Comparison of ENCODE assay signal across 23 mouse cellular contexts in genomic region chr3:65459702-65460101, GRCm38 (mm10).
DNase-seq lines count a peak whose midpoint lies in the region; ATAC-seq and TF ChIP-seq lines count a peak whose summit lies in the region.
"Had no signal": no experiment of that assay in that cellular context is flagged by ENCODE, and none has a peak within 500 bp of the region (broad histone marks: within the 10 kb centered on the region; RNA-seq: fewer than 3 reads in every experiment).

No protein-coding gene starts in this region.

- TF ChIP-seq CTCF in heart, adult 2 months (IDR thresholded peaks at IDR 0.05) = no peak
- TF ChIP-seq CTCF in thymus, adult 2 months (IDR thresholded peaks at IDR 0.05; ENCODE audit: borderline replicate concordance, control insufficient read depth, extremely low read depth, insufficient read depth, low read length, poor library complexity) = no peak

- no peaks in the 10 kb centered on the region for H3K9me3 ChIP-seq in heart, embryonic 10.5 days
- H3K9me3 ChIP-seq in lung, embryonic 16.5 days (ENCODE audit: control insufficient read depth, low read length) = no peaks in the 10 kb centered on the region
- H3K9me3 ChIP-seq in hindbrain, embryonic 15.5 days = no peaks in the 10 kb centered on the region
- H3K9me3 ChIP-seq: limb, embryonic 10.5 days; neural tube, embryonic 12.5 days; stomach, embryonic 15.5 days had no signal

- H3K79me2 ChIP-seq in heart, adult 2 months (replicated peaks; ENCODE audit: control insufficient read depth, insufficient read depth, low read length) = no peaks in the 10 kb centered on the region

- H3K27ac ChIP-seq in heart, embryonic 10.5 days = peak overlapping the region; percentile 22; the same call in 1 of the 2 replicates
- no peak overlapping the region for H3K27ac ChIP-seq in heart, adult 2 months
- no peak overlapping the region for H3K27ac ChIP-seq in lung, embryonic 16.5 days (ENCODE audit: low read length)
- no peak overlapping the region for H3K27ac ChIP-seq in hindbrain, embryonic 15.5 days (replicated peaks)
- no peak overlapping the region for H3K27ac ChIP-seq in thymus, adult 2 months (ENCODE audit: control insufficient read depth, insufficient read depth, low read length)
- H3K27ac ChIP-seq: limb, embryonic 10.5 days; neural tube, embryonic 12.5 days; stomach, embryonic 15.5 days had no signal

- H3K36me3 ChIP-seq in heart, embryonic 10.5 days = no peaks in the 10 kb centered on the region
- no peaks in the 10 kb centered on the region for H3K36me3 ChIP-seq in heart, adult 2 months (ENCODE audit: control insufficient read depth, insufficient read depth, low read length)
- H3K36me3 ChIP-seq in lung, embryonic 16.5 days (ENCODE audit: control insufficient read depth, insufficient read depth, low read length) = no peaks in the 10 kb centered on the region
- no peaks in the 10 kb centered on the region for H3K36me3 ChIP-seq in hindbrain, embryonic 15.5 days
- no peaks in the 10 kb centered on the region for H3K36me3 ChIP-seq in thymus, adult 2 months (ENCODE audit: control insufficient read depth, insufficient read depth, low read length)
- H3K36me3 ChIP-seq: limb, embryonic 10.5 days; neural tube, embryonic 12.5 days; stomach, embryonic 15.5 days had no signal

- no peak overlapping the region for H3K4me3 ChIP-seq in heart, embryonic 10.5 days
- H3K4me3 ChIP-seq in heart, adult 2 months = no peak overlapping the region
- H3K4me3 ChIP-seq in lung, embryonic 16.5 days (ENCODE audit: low read length) = no peak overlapping the region
- no peak overlapping the region for H3K4me3 ChIP-seq in hindbrain, embryonic 15.5 days
- no peak overlapping the region for H3K4me3 ChIP-seq in thymus, adult 2 months (ENCODE audit: control insufficient read depth, insufficient read depth, low read length)
- H3K4me3 ChIP-seq: limb, embryonic 10.5 days; neural tube, embryonic 12.5 days; stomach, embryonic 15.5 days had no signal

- intact Hi-C loops in heart, adult 2 months (cut with DNase I) = loop anchor here (10.0 kb wide), 1 partner anchor 405 kb away; no protein-coding TSS in a partner anchor

- 0 out of 2 replicates have a peak, but pooled peaks have one; percentile 12 for ATAC-seq in lung, embryonic 16.5 days (ENCODE audit: low read depth)
- ATAC-seq in hindbrain, embryonic 15.5 days (ENCODE audit: low FRiP score, low read depth) = peak; percentile 35; the same call in 1 of the 2 replicates

- TF ChIP-seq POLR2A in heart, adult 2 months (IDR thresholded peaks at IDR 0.05; ENCODE audit: insufficient read depth, low read depth, low read length) = no peak
- no peak for TF ChIP-seq POLR2A in thymus, adult 2 months (IDR thresholded peaks at IDR 0.05; ENCODE audit: control insufficient read depth, extremely low read depth, insufficient read depth, low read length, poor library complexity)

- WGBS in heart, embryonic 10.5 days = 73% methylated on average over 5 of the region's 5 CpGs
- WGBS in heart, adult 2 months = 70% methylated on average over 5 of the region's 5 CpGs
- 57% methylated on average over 5 of the region's 5 CpGs for WGBS in lung, embryonic 16.5 days
- WGBS in hindbrain, embryonic 15.5 days = 66% methylated on average over 5 of the region's 5 CpGs
- WGBS in thymus, adult 2 months = 82% methylated on average over 5 of the region's 5 CpGs

- H3K9ac ChIP-seq in heart, adult 2 months (ENCODE audit: low read depth, low read length) = no peak overlapping the region
- no peak overlapping the region for H3K9ac ChIP-seq in lung, embryonic 16.5 days (ENCODE audit: low read length)
- H3K9ac ChIP-seq in hindbrain, embryonic 15.5 days = no peak overlapping the region
- H3K9ac ChIP-seq: neural tube, embryonic 12.5 days; stomach, embryonic 15.5 days had no signal

- TF ChIP-seq EP300 in heart, adult 2 months (IDR thresholded peaks at IDR 0.05; ENCODE audit: insufficient read depth, low read depth, low read length) = no peak

- H3K27me3 ChIP-seq in heart, embryonic 10.5 days (ENCODE audit: insufficient read depth, poor library complexity, severe bottlenecking) = no peaks in the 10 kb centered on the region
- no peaks in the 10 kb centered on the region for H3K27me3 ChIP-seq in heart, adult 2 months (ENCODE audit: control insufficient read depth, insufficient read depth, low read length)
- H3K27me3 ChIP-seq in lung, embryonic 16.5 days (ENCODE audit: control insufficient read depth, insufficient read depth, low read depth, low read length) = no peaks in the 10 kb centered on the region
- H3K27me3 ChIP-seq in hindbrain, embryonic 15.5 days = no peaks in the 10 kb centered on the region
- no peaks in the 10 kb centered on the region for H3K27me3 ChIP-seq in thymus, adult 2 months (ENCODE audit: control insufficient read depth, insufficient read depth, low read length)
- H3K27me3 ChIP-seq: neural tube, embryonic 12.5 days; stomach, embryonic 15.5 days had no signal

- peaks cover 19% of the 10 kb centered on the region for H3K4me1 ChIP-seq in heart, embryonic 10.5 days
- peaks cover 4% of the 10 kb centered on the region for H3K4me1 ChIP-seq in heart, adult 2 months (ENCODE audit: control insufficient read depth, insufficient read depth, low read length)
- H3K4me1 ChIP-seq in lung, embryonic 16.5 days (replicated peaks; ENCODE audit: control insufficient read depth, insufficient read depth, low read length) = peaks cover 15% of the 10 kb centered on the region
- peaks cover 7% of the 10 kb centered on the region for H3K4me1 ChIP-seq in hindbrain, embryonic 15.5 days (replicated peaks)
- no peaks in the 10 kb centered on the region for H3K4me1 ChIP-seq in thymus, adult 2 months (replicated peaks; ENCODE audit: control insufficient read depth, insufficient read depth, low read length)

- DNase-seq in heart, embryonic 10.5 days (ENCODE audit: low spot score) = no peak
- DNase-seq in heart, adult 2 months = no peak
- DNase-seq in lung, postnatal 14 days = no peak
- peak; percentile 30 for DNase-seq in lung, postnatal 10 days
- DNase-seq in testis, postnatal 10 days (ENCODE audit: low spot score) = no peak
- no peak for DNase-seq in thymus, adult 2 months
- DNase-seq: adrenal gland, postnatal 14 days; cerebellum, adult 11 months; cerebellum, adult 9-11 months; gastrocnemius, postnatal 36 days; heart, postnatal 4 days; kidney, adult 18-20 months; kidney, postnatal 4 days; liver; right cerebral cortex, postnatal 4 days; thymus, adult 18-20 months; thymus, postnatal 4 days had no signal

- no peak overlapping the region for H3K4me2 ChIP-seq in lung, embryonic 16.5 days (ENCODE audit: low read depth, low read length)
- no peak overlapping the region for H3K4me2 ChIP-seq in hindbrain, embryonic 15.5 days
- H3K4me2 ChIP-seq: midbrain, embryonic 11.5 days; neural tube, embryonic 12.5 days; stomach, embryonic 15.5 days had no signal
